Mouse (Mus musculus): Measurements from ENCODE around the gene Ranbp9. TPM values are rescaled to one million over a fixed set of nuclear protein-coding genes. Genes with fewer than 3 reads are reported as not detected.

Gene Ranbp9
- polyA plus RNA-seq, 1 experiment from 2014 or later: 12.4 TPM

DNA sequence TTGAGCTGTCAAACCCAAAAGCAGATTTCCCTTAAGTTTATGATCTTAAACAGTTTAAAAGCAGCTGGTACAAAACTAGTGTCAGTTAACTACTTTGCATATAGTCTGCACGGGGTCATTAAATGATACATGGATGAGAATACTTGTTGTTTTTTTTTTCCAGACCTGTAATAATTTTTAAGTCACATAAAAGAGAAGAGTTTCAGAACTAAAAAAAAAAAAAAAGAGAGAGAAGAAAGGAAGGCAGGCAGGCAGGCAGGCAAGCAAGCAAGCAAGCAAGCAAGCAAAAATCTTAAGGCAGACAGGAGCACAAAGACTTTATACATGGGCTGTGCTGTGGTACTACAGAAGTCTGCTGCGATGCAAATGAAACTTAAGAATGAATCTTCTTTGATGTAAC is 47.7 kb downstream of the Ranbp9 start:
- H3K4me3 ChIP-seq (ENCODE audit: low read depth, low read length): no peak overlapping the region
- no peaks in the 10 kb centered on the region for H3K27me3 ChIP-seq (replicated peaks; ENCODE audit: insufficient read depth, low read length)
- no peaks in the 10 kb centered on the region for H3K9me3 ChIP-seq (ENCODE audit: low read length)
- ATAC-seq (no peak), DNase-seq (ENCODE audit: low spot score) (no peak)
- H3K4me1 ChIP-seq (ENCODE audit: insufficient read depth, low read depth, low read length): no peaks in the 10 kb centered on the region
- peaks cover 2% of the 10 kb centered on the region; the same call in 1 of the 2 replicates for H3K36me3 ChIP-seq (ENCODE audit: insufficient read depth, low read length)
- no peak overlapping the region for H3K4me2 ChIP-seq (replicated peaks; ENCODE audit: low read depth, low read length)
- no peak for TF ChIP-seq EP300 (IDR thresholded peaks at IDR 0.05)
- no peak for TF ChIP-seq CTCF (IDR thresholded peaks at IDR 0.05)
- H3K9ac ChIP-seq (replicated peaks; ENCODE audit: low read depth): no peak overlapping the region
- WGBS: 79% methylated on average over 2 of the region's 2 CpGs
- H3K27ac ChIP-seq (ENCODE audit: low read length): no peak overlapping the region

DNA sequence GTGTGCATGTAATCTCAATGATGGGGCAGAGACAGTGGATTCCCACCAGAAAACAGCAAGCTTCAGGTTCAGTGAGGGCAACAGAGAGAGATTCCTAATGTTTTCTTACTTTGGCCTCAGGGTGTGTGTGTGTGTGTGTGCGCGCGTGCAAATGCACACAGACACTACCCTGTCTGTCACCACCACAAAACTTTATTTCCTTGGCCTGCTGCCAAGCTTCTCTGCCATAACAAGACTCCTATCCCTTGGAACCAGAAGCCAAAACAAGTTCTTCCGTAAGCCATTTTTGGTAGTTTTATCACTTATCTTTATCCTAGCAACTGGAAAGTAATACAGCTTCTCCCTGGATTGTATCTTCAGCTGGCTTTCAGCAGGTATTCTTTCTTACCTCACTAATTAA is 52.6 kb downstream of the Ranbp9 start:
- H3K9ac ChIP-seq (replicated peaks; ENCODE audit: low read depth): no peak overlapping the region
- no peaks in the 10 kb centered on the region for H3K4me1 ChIP-seq (ENCODE audit: insufficient read depth, low read depth, low read length)
- H3K4me2 ChIP-seq (replicated peaks; ENCODE audit: low read depth, low read length): no peak overlapping the region
- no peak overlapping the region for H3K27ac ChIP-seq (ENCODE audit: low read length)
- H3K9me3 ChIP-seq (ENCODE audit: low read length): no peaks in the 10 kb centered on the region
- 74% methylated on average over 4 of the region's 4 CpGs for WGBS
- H3K36me3 ChIP-seq (ENCODE audit: insufficient read depth, low read length): peaks cover 8% of the 10 kb centered on the region; the same call in 1 of the 2 replicates
- H3K4me3 ChIP-seq (ENCODE audit: low read depth, low read length): no peak overlapping the region
- ATAC-seq (no peak), DNase-seq (ENCODE audit: low spot score) (no peak)
- no peaks in the 10 kb centered on the region for H3K27me3 ChIP-seq (replicated peaks; ENCODE audit: insufficient read depth, low read length)
- TF ChIP-seq EP300 (IDR thresholded peaks at IDR 0.05) (no peak), CTCF (IDR thresholded peaks at IDR 0.05) (no peak)

DNA sequence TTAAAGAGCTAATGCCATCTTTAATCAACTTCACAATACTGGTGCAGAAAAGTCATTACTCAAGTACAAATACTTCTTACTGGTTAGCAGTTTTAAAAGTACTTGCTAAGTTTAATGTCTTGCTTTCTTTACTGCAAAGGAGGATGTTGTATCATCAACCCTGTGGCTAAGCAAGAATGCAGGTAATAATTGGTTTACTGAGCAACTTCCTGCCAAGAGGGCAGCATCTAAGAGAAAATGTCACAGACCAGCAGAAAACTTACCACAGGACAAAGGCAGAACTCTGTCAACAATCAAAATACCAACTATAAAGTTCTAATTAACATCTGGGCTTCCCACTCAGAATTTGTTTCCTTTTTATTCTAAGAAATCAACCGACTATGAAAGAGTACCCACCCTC is 65.8 kb downstream of the Ranbp9 start:
- H3K27ac ChIP-seq (ENCODE audit: low read length): no peak overlapping the region
- TF ChIP-seq CTCF (IDR thresholded peaks at IDR 0.05) (no peak), EP300 (IDR thresholded peaks at IDR 0.05) (no peak)
- no peaks in the 10 kb centered on the region for H3K27me3 ChIP-seq (replicated peaks; ENCODE audit: insufficient read depth, low read length)
- no peak for DNase-seq (ENCODE audit: low spot score)
- H3K4me2 ChIP-seq (replicated peaks; ENCODE audit: low read depth, low read length): no peak overlapping the region
- ATAC-seq: no peak
- H3K36me3 ChIP-seq (ENCODE audit: insufficient read depth, low read length): peaks cover 37% of the 10 kb centered on the region
- no peak overlapping the region for H3K9ac ChIP-seq (replicated peaks; ENCODE audit: low read depth)
- H3K9me3 ChIP-seq (ENCODE audit: low read length): no peaks in the 10 kb centered on the region
- 74% methylated on average over 1 of the region's 1 CpGs for WGBS
- no peaks in the 10 kb centered on the region for H3K4me1 ChIP-seq (ENCODE audit: insufficient read depth, low read depth, low read length)
- H3K4me3 ChIP-seq (ENCODE audit: low read depth, low read length): no peak overlapping the region

DNA sequence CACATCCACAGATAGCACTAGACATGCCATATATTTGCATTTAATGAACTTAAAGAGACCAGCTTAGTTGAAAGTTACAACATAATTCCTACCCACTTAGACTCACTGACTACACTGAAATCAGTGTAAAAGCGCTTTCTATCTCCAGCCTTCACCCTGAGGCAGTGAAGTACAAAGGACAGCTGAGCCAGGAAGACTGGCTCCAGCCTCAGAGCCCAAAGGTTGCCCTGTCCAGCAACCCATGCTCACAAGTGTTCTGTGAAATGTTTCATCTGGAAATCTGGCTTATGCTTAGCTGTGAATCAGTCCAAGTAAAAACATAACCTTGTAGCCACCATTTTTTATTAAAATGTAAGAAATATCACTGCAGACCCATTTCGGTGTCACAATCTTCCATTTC is 67.5 kb downstream of the Ranbp9 start:
- Histone ChIP-seq H3K27me3 (replicated peaks; ENCODE audit: insufficient read depth, low read length) (no peaks in the 10 kb centered on the region), H3K9ac (replicated peaks; ENCODE audit: low read depth) (no peak overlapping the region), H3K36me3 (ENCODE audit: insufficient read depth, low read length) (peaks cover 37% of the 10 kb centered on the region), H3K4me3 (ENCODE audit: low read depth, low read length) (no peak overlapping the region), H3K4me2 (replicated peaks; ENCODE audit: low read depth, low read length) (no peak overlapping the region), H3K27ac (ENCODE audit: low read length) (no peak overlapping the region), H3K9me3 (ENCODE audit: low read length) (no peaks in the 10 kb centered on the region), H3K4me1 (ENCODE audit: insufficient read depth, low read depth, low read length) (no peaks in the 10 kb centered on the region)
- ATAC-seq: no peak
- DNase-seq (ENCODE audit: low spot score): no peak
- TF ChIP-seq CTCF (IDR thresholded peaks at IDR 0.05): no peak
- TF ChIP-seq EP300 (IDR thresholded peaks at IDR 0.05): no peak
- 89% methylated on average over 2 of the region's 2 CpGs for WGBS

DNA sequence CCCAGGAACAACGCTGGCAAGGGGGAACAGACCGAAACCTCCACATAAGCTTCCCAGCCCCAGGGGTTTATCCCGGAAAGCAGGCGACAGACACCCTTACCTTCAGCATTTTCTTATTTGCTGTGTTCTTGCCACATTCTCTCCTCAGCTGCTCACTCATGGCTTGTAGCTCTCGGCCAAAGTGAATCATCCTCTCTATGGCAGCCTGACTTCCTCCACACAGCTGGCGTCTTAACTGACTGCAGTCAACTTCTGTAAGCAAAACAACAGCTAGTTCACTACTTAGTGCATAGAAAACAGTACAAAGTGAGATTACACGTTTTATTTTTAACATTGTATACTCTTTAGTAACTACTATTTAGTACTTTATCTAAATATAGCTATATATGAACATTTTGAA is 68.8 kb downstream of the Ranbp9 start:
- H3K27me3 ChIP-seq (replicated peaks; ENCODE audit: insufficient read depth, low read length): no peaks in the 10 kb centered on the region
- peaks cover 38% of the 10 kb centered on the region for H3K36me3 ChIP-seq (ENCODE audit: insufficient read depth, low read length)
- no peak overlapping the region for H3K27ac ChIP-seq (ENCODE audit: low read length)
- H3K4me1 ChIP-seq (ENCODE audit: insufficient read depth, low read depth, low read length): no peaks in the 10 kb centered on the region
- 86% methylated on average over 7 of the region's 7 CpGs for WGBS
- ATAC-seq (no peak), DNase-seq (ENCODE audit: low spot score) (no peak)
- TF ChIP-seq CTCF (IDR thresholded peaks at IDR 0.05) (no peak), EP300 (IDR thresholded peaks at IDR 0.05) (no peak)
- H3K9me3 ChIP-seq (ENCODE audit: low read length): no peaks in the 10 kb centered on the region
- no peak overlapping the region for H3K4me2 ChIP-seq (replicated peaks; ENCODE audit: low read depth, low read length)
- no peak overlapping the region for H3K9ac ChIP-seq (replicated peaks; ENCODE audit: low read depth)
- no peak overlapping the region for H3K4me3 ChIP-seq (ENCODE audit: low read depth, low read length)

DNA sequence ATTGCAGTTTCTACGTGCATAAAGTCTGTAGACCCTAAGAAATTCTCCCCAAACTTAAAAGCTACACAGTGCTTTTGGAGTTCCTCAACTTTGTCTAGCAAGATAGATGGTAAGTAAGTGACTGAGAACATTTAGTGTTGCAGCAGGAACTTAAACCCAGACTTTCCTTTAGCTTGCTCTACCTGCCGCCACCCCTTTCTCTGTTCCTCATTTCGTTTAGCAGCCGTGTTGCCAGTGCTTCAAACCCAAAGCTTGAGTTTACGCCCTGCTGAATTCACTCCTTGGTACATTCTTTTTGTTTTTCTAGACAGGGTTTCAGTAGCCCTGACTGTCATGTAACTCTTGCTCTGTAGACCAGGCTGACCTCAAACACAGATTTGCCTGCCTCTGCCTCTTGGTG is 81.5 kb downstream of the Ranbp9 start:
- DNase-seq (ENCODE audit: low spot score) (no peak), ATAC-seq (no peak)
- no peaks in the 10 kb centered on the region for H3K4me1 ChIP-seq (ENCODE audit: insufficient read depth, low read depth, low read length)
- H3K27ac ChIP-seq (ENCODE audit: low read length): no peak overlapping the region
- no peak overlapping the region for H3K4me2 ChIP-seq (replicated peaks; ENCODE audit: low read depth, low read length)
- no peaks in the 10 kb centered on the region for H3K9me3 ChIP-seq (ENCODE audit: low read length)
- no peak overlapping the region for H3K4me3 ChIP-seq (ENCODE audit: low read depth, low read length)
- peaks cover 13% of the 10 kb centered on the region; the same call in 1 of the 2 replicates for H3K36me3 ChIP-seq (ENCODE audit: insufficient read depth, low read length)
- 85% methylated on average over 5 of the region's 5 CpGs for WGBS
- H3K9ac ChIP-seq (replicated peaks; ENCODE audit: low read depth): no peak overlapping the region
- TF ChIP-seq EP300 (IDR thresholded peaks at IDR 0.05) (no peak), CTCF (IDR thresholded peaks at IDR 0.05) (no peak)
- no peaks in the 10 kb centered on the region for H3K27me3 ChIP-seq (replicated peaks; ENCODE audit: insufficient read depth, low read length)
